ENCODE assay signal across 14 mouse cellular contexts in genomic region chr1:51096848-51097598, GRCm38 (mm10).
DNase-seq lines count a peak whose midpoint lies in the region; ATAC-seq and TF ChIP-seq lines count a peak whose summit lies in the region.
"Had no signal": no experiment of that assay in that cellular context is flagged by ENCODE, and none has a peak within 500 bp of the region (broad histone marks: within the 10 kb centered on the region; RNA-seq: fewer than 3 reads in every experiment).

No protein-coding gene starts in this region.

- H3K36me3 ChIP-seq in heart, embryonic 11.5 days (ENCODE audit: control insufficient read depth, insufficient read depth, low read length), result no peaks in the 10 kb centered on the region
- no peaks in the 10 kb centered on the region for H3K36me3 ChIP-seq in liver, postnatal 0 days (replicated peaks; ENCODE audit: insufficient read depth, low read length)
- no peaks in the 10 kb centered on the region for H3K36me3 ChIP-seq in liver, embryonic 12.5 days
- H3K36me3 ChIP-seq: embryonic facial prominence, embryonic 13.5 days; intestine, embryonic 15.5 days; liver, embryonic 15.5 days had no signal

- peak; percentile 11 to 42 for DNase-seq in heart, adult 9 months (ENCODE audit: low spot score in 2 of 2)
- DNase-seq in 3T3-L1 (ENCODE audit: low read depth, low spot score), result peak; percentile 20
- peak; percentile 45 for DNase-seq in brain, adult 2 months (ENCODE audit: low read depth, low spot score)
- peak; percentile 20 to 55 for DNase-seq in lung, postnatal 4 days
- no peak for DNase-seq in liver, postnatal 0 days
- DNase-seq: gastrocnemius, postnatal 25 days; thymus, postnatal 36 days had no signal

- no peak for TF ChIP-seq EP300 in liver, postnatal 0 days (IDR thresholded peaks at IDR 0.05; ENCODE audit: low read depth)

- no peaks in the 10 kb centered on the region for H3K9me3 ChIP-seq in heart, embryonic 11.5 days (replicated peaks; ENCODE audit: control insufficient read depth, low read length)
- H3K9me3 ChIP-seq in liver, postnatal 0 days (ENCODE audit: low read length), result no peaks in the 10 kb centered on the region
- no peaks in the 10 kb centered on the region for H3K9me3 ChIP-seq in liver, embryonic 12.5 days (replicated peaks)
- H3K9me3 ChIP-seq: embryonic facial prominence, embryonic 13.5 days; intestine, embryonic 15.5 days; liver, embryonic 15.5 days had no signal

- no peak overlapping the region for H3K27ac ChIP-seq in heart, embryonic 11.5 days (ENCODE audit: low read depth, low read length)
- no peak overlapping the region for H3K27ac ChIP-seq in liver, postnatal 0 days (ENCODE audit: low read depth)
- H3K27ac ChIP-seq in liver, embryonic 12.5 days, result no peak overlapping the region
- H3K27ac ChIP-seq: embryonic facial prominence, embryonic 13.5 days; intestine, embryonic 15.5 days; liver, embryonic 15.5 days had no signal

- H3K27me3 ChIP-seq in heart, embryonic 11.5 days (ENCODE audit: control insufficient read depth, insufficient read depth, low read length), result no peaks in the 10 kb centered on the region
- H3K27me3 ChIP-seq in liver, postnatal 0 days (ENCODE audit: insufficient read depth, low read length), result no peaks in the 10 kb centered on the region
- H3K27me3 ChIP-seq in liver, embryonic 12.5 days (replicated peaks), result no peaks in the 10 kb centered on the region
- H3K27me3 ChIP-seq: embryonic facial prominence, embryonic 13.5 days; intestine, embryonic 15.5 days; liver, embryonic 15.5 days had no signal

- no peak overlapping the region for H3K4me2 ChIP-seq in heart, embryonic 11.5 days
- H3K4me2 ChIP-seq in liver, postnatal 0 days (ENCODE audit: low read depth, low read length), result no peak overlapping the region
- no peak overlapping the region for H3K4me2 ChIP-seq in liver, embryonic 12.5 days
- H3K4me2 ChIP-seq: embryonic facial prominence, embryonic 13.5 days; intestine, embryonic 15.5 days; liver, embryonic 15.5 days had no signal

- H3K9ac ChIP-seq in heart, embryonic 11.5 days (ENCODE audit: low read depth, low read length), result no peak overlapping the region
- H3K9ac ChIP-seq in liver, postnatal 0 days (replicated peaks), result no peak overlapping the region
- H3K9ac ChIP-seq in liver, embryonic 12.5 days, result no peak overlapping the region
- H3K9ac ChIP-seq: embryonic facial prominence, embryonic 13.5 days; intestine, embryonic 15.5 days; liver, embryonic 15.5 days had no signal

- H3K4me3 ChIP-seq in heart, embryonic 11.5 days (ENCODE audit: low read depth, low read length), result no peak overlapping the region
- no peak overlapping the region for H3K4me3 ChIP-seq in liver, postnatal 0 days (ENCODE audit: low read depth, low read length)
- H3K4me3 ChIP-seq in liver, embryonic 12.5 days, result no peak overlapping the region
- H3K4me3 ChIP-seq: embryonic facial prominence, embryonic 13.5 days; intestine, embryonic 15.5 days; liver, embryonic 15.5 days had no signal

- WGBS in heart, embryonic 11.5 days (ENCODE audit: insufficient replicate concordance), result 77% methylated on average over 4 of the region's 4 CpGs
- 69% methylated on average over 4 of the region's 4 CpGs for WGBS in liver, postnatal 0 days (ENCODE audit: insufficient replicate concordance)
- 58% methylated on average over 4 of the region's 4 CpGs for WGBS in liver, embryonic 12.5 days (ENCODE audit: insufficient replicate concordance)

- ATAC-seq in heart, embryonic 11.5 days (replicated peaks; ENCODE audit: insufficient number of reproducible peaks, low FRiP score, low TSS enrichment), result no peak
- no peak for ATAC-seq in liver, postnatal 0 days
- no peak for ATAC-seq in liver, embryonic 12.5 days
- ATAC-seq in megakaryocyte progenitor cell, adult 5-6 weeks (replicated peaks; ENCODE audit: poor library complexity), result no peak
- ATAC-seq: activated CD4-positive, CD25-positive, alpha-beta regulatory T cell, adult 4 months; intestine, embryonic 15.5 days had no signal

- no peaks in the 10 kb centered on the region for H3K4me1 ChIP-seq in heart, embryonic 11.5 days (ENCODE audit: control insufficient read depth, insufficient read depth, low read length)
- no peaks in the 10 kb centered on the region for H3K4me1 ChIP-seq in liver, postnatal 0 days (ENCODE audit: insufficient read depth)
- H3K4me1 ChIP-seq in liver, embryonic 12.5 days, result no peaks in the 10 kb centered on the region
- H3K4me1 ChIP-seq: embryonic facial prominence, embryonic 13.5 days; intestine, embryonic 15.5 days; liver, embryonic 15.5 days had no signal

- no peak for TF ChIP-seq CTCF in liver, postnatal 0 days (IDR thresholded peaks at IDR 0.05; ENCODE audit: low read depth)
